Mouse (Mus musculus) T-cell, adult 2 months (primary cell): Measurements from ENCODE around the gene Ugt1a7c.
A peak's percentile ranks its signal among the peaks of the same experiment; 100 is the strongest.
"Not testable (repeated sequence)": the region's sequence is repeated elsewhere in the genome, so short reads cannot be mapped to it uniquely, and the experiment has no call there.

Source experiments
- DNase-seq: peaks from one replicate; pipeline ENCODE4 v3.0.0; 2022; ENCODE audit warnings: low spot score

Ugt1a7c gene

GRCm38 (mm10) chr1:88224029-88224776 lies 129.3 kb downstream of the Ugt1a7c start:
- no peak for DNase-seq

GRCm38 (mm10) chr1:88225301-88225700 lies 130.4 kb downstream of the Ugt1a7c start:
- DNase-seq, result not testable (repeated sequence)

GRCm38 (mm10) chr1:88225741-88226140 lies 130.9 kb downstream of the Ugt1a7c start:
- DNase-seq, result peak; percentile 0

GRCm38 (mm10) chr1:88226670-88227379 lies 132.0 kb downstream of the Ugt1a7c start, which contains the start of gene Mroh2a:
Gene Mroh2a, plus strand, starts transcription at chr1:88226986.
- no peak for DNase-seq

- DNase-seq, result peak; percentile 9
Observed at GRCm38 (mm10) chr1:88227482-88227881, 132.6 kb downstream of the Ugt1a7c start.

GRCm38 (mm10) chr1:88228121-88228520 lies 133.3 kb downstream of the Ugt1a7c start:
- DNase-seq, result peak; percentile 6

- DNase-seq, result no peak
Observed at GRCm38 (mm10) chr1:88229566-88229965, 134.7 kb downstream of the Ugt1a7c start.

GRCm38 (mm10) chr1:88229986-88230385 lies 135.1 kb downstream of the Ugt1a7c start:
- DNase-seq, result no peak

- no peak for DNase-seq
Observed at GRCm38 (mm10) chr1:88230421-88230820, 135.6 kb downstream of the Ugt1a7c start.

GRCm38 (mm10) chr1:88230981-88231802 lies 136.3 kb downstream of the Ugt1a7c start:
- DNase-seq, result no peak

GRCm38 (mm10) chr1:88231803-88232499 lies 137.1 kb downstream of the Ugt1a7c start:
- no peak for DNase-seq

GRCm38 (mm10) chr1:88232664-88233380 lies 138.0 kb downstream of the Ugt1a7c start:
- DNase-seq, result no peak

- no peak for DNase-seq
Observed at GRCm38 (mm10) chr1:88233421-88234247, 138.8 kb downstream of the Ugt1a7c start.

GRCm38 (mm10) chr1:88234248-88234610 lies 139.4 kb downstream of the Ugt1a7c start:
- DNase-seq, result no peak

- no peak for DNase-seq
Observed at GRCm38 (mm10) chr1:88234646-88235045, 139.8 kb downstream of the Ugt1a7c start.

- DNase-seq, result no peak
Observed at GRCm38 (mm10) chr1:88235046-88235893, 140.4 kb downstream of the Ugt1a7c start.

GRCm38 (mm10) chr1:88235894-88236415 lies 141.1 kb downstream of the Ugt1a7c start:
- no peak for DNase-seq

GRCm38 (mm10) chr1:88237311-88237710 lies 142.4 kb downstream of the Ugt1a7c start:
- no peak for DNase-seq

GRCm38 (mm10) chr1:88238771-88239170 lies 143.9 kb downstream of the Ugt1a7c start:
- no peak for DNase-seq
